25 mouse cellular contexts compared by ENCODE assay signal in the genomic region with DNA sequence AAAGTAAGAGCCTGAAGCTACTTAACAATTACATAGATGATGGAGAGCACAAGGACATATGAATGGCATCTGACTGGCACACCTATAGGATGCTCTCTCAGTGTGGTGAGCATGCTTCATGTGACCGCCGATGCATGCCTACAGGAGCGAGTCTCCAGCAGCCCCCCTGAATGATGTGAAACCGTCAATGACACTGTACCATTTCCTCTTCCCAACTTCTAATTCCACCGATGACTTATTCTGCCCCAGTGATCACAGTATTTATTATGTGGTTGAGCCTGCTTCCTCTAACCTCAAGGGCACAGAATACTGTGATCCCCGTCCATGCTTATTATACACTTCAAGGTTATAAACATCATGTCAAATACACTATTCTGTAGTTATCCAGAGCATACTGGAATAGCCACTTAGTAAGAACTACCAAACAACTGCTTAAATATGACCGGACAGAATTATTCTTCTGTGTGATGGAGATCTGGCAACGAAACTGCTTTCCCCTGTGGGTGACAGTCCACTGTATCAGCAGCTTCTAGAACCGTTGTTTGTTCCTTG.
A peak's percentile ranks its signal among the peaks of the same experiment; 100 is the strongest.
DNase-seq lines count a peak whose midpoint lies in the region; ATAC-seq and TF ChIP-seq lines count a peak whose summit lies in the region.
"Had no signal": no experiment of that assay in that cellular context is flagged by ENCODE, and none has a peak within 500 bp of the region (broad histone marks: within the 10 kb centered on the region; RNA-seq: fewer than 3 reads in every experiment).

No protein-coding gene starts in this region.

- H3K9me3 ChIP-seq in lung, embryonic 14.5 days (ENCODE audit: low read depth, low read length), result no peaks in the 10 kb centered on the region
- no peaks in the 10 kb centered on the region for H3K9me3 ChIP-seq in midbrain, embryonic 16.5 days (replicated peaks; ENCODE audit: control insufficient read depth, low read length, poor library complexity, severe bottlenecking)
- H3K9me3 ChIP-seq: limb, embryonic 13.5 days; neural tube, embryonic 13.5 days; stomach, embryonic 15.5 days had no signal

- no peaks in the 10 kb centered on the region for H3K27me3 ChIP-seq in lung, embryonic 14.5 days (ENCODE audit: insufficient read depth, low read length)
- H3K27me3 ChIP-seq in midbrain, embryonic 16.5 days (ENCODE audit: control insufficient read depth, insufficient read depth, low read depth, low read length), result no peaks in the 10 kb centered on the region
- H3K27me3 ChIP-seq: limb, embryonic 13.5 days; neural tube, embryonic 13.5 days; stomach, embryonic 15.5 days had no signal

- WGBS in lung, embryonic 14.5 days, result 35% methylated on average over 9 of the region's 9 CpGs
- 79% methylated on average over 9 of the region's 9 CpGs for WGBS in midbrain, embryonic 16.5 days

- TF ChIP-seq CTCF in lung, embryonic 14.5 days (IDR thresholded peaks at IDR 0.05; ENCODE audit: low read depth), result no peak

- H3K4me3 ChIP-seq in lung, embryonic 14.5 days (ENCODE audit: low read depth, low read length), result no peak overlapping the region
- H3K4me3 ChIP-seq in midbrain, embryonic 16.5 days (ENCODE audit: low read depth, low read length), result no peak overlapping the region
- H3K4me3 ChIP-seq: erythroblast, embryonic 14.5 days; layer of hippocampus, adult 2 months; limb, embryonic 13.5 days; neural tube, embryonic 13.5 days; stomach, embryonic 15.5 days had no signal

- H3K4me2 ChIP-seq in lung, embryonic 14.5 days, result no peak overlapping the region
- H3K4me2 ChIP-seq in midbrain, embryonic 16.5 days (ENCODE audit: low read length), result no peak overlapping the region
- H3K4me2 ChIP-seq: hindbrain, embryonic 14.5 days; liver, embryonic 11.5 days; midbrain, embryonic 11.5 days; neural tube, embryonic 13.5 days; stomach, embryonic 15.5 days had no signal

- no peak overlapping the region for H3K27ac ChIP-seq in lung, embryonic 14.5 days (ENCODE audit: low read depth)
- H3K27ac ChIP-seq in midbrain, embryonic 16.5 days (ENCODE audit: low read length), result no peak overlapping the region
- H3K27ac ChIP-seq: hindbrain, embryonic 14.5 days; layer of hippocampus, adult 2 months; limb, embryonic 13.5 days; neural tube, embryonic 13.5 days; stomach, embryonic 15.5 days had no signal

- ATAC-seq in lung, embryonic 14.5 days (ENCODE audit: insufficient read depth), result peak; percentile 66
- peak; percentile 15 to 23; a peak in 2 of 4 replicates for ATAC-seq in hematopoietic stem cell, adult 5-6 weeks (replicated peaks in 1 of 2; ENCODE audit: insufficient read depth in 1 of 2, low FRiP score in 2 of 2, low TSS enrichment in 1 of 2, low read depth in 1 of 2, poor library complexity in 2 of 2, severe bottlenecking in 2 of 2)
- ATAC-seq in neutrophil, adult 5-6 weeks (ENCODE audit: extremely low read depth, insufficient number of reproducible peaks, low FRiP score, poor library complexity, severe bottlenecking), result peak; percentile 34; the same call in 1 of the 2 replicates
- ATAC-seq in midbrain, embryonic 16.5 days, result no peak
- ATAC-seq: forebrain, postnatal 0 days; inflammation-experienced regulatory T-cells, adult 6 months had no signal

- 0 out of 2 replicates have a peak, but pooled peaks cover 3% of the 10 kb centered on the region for H3K4me1 ChIP-seq in lung, embryonic 14.5 days (ENCODE audit: insufficient read depth)
- peaks cover 2% of the 10 kb centered on the region; the same call in 1 of the 2 replicates for H3K4me1 ChIP-seq in midbrain, embryonic 16.5 days (ENCODE audit: control insufficient read depth, insufficient read depth, low read length)

- no peak overlapping the region for H3K9ac ChIP-seq in lung, embryonic 14.5 days
- no peak overlapping the region for H3K9ac ChIP-seq in midbrain, embryonic 16.5 days (ENCODE audit: low read depth, low read length)
- H3K9ac ChIP-seq: forebrain, postnatal 0 days; hindbrain, embryonic 14.5 days; limb, embryonic 13.5 days; neural tube, embryonic 13.5 days; stomach, embryonic 15.5 days had no signal

- no peaks in the 10 kb centered on the region for H3K36me3 ChIP-seq in lung, embryonic 14.5 days (ENCODE audit: insufficient read depth)
- H3K36me3 ChIP-seq in midbrain, embryonic 16.5 days (ENCODE audit: control insufficient read depth, insufficient read depth, low read length), result no peaks in the 10 kb centered on the region
- H3K36me3 ChIP-seq: limb, embryonic 13.5 days; neural tube, embryonic 13.5 days; stomach, embryonic 15.5 days had no signal

- peak; percentile 65 for DNase-seq in lung, embryonic 14.5 days
- no peak for DNase-seq in lung, postnatal 36 days
- DNase-seq in A20 (ENCODE audit: low read depth, low spot score), result peak; percentile 29
- no peak for DNase-seq in kidney, adult 18-20 months
- DNase-seq: adrenal gland, postnatal 36 days; cerebellum, adult 18-20 months; cerebellum, postnatal 10 days; forebrain, postnatal 0 days; heart, postnatal 36 days; kidney, adult 11 months; kidney, postnatal 36 days; thymus, adult 18-20 months; thymus, postnatal 25 days had no signal

Comparison
In these comparisons a context has a peak if more than half of its experiments do, and no peak if none do; other contexts are left out.
1. DNase-seq: peak in lung, embryonic 14.5 days (single experiment) and A20 (single experiment); none in lung, postnatal 36 days (single experiment) and kidney, adult 18-20 months (single experiment).